Mouse (Mus musculus) ES-Bruce4 (cell line): ENCODE data around the gene Scamp1. TPM values are rescaled to one million over a fixed set of nuclear protein-coding genes. Genes with fewer than 3 reads are reported as not detected.

Experiments
- H3K27ac ChIP-seq: 2 replicates; pipeline ENCODE4 v1.5.1; 2012; ENCODE audit warnings: low read length, inconsistent platforms; ENCODE audit not compliant: insufficient read depth
- H3K27me3 ChIP-seq: 2 replicates; pipeline ENCODE4 v1.6.1; 2012; ENCODE audit warnings: mild to moderate bottlenecking, low read length, inconsistent platforms; ENCODE audit not compliant: control insufficient read depth, poor library complexity, insufficient read depth, severe bottlenecking
- H3K36me3 ChIP-seq: 2 replicates; pipeline ENCODE4 v1.6.1; 2012; ENCODE audit warnings: inconsistent platforms, mild to moderate bottlenecking, low read length, moderate library complexity; ENCODE audit not compliant: control insufficient read depth, poor library complexity, insufficient read depth, severe bottlenecking
- H3K4me1 ChIP-seq: one replicate; pipeline ENCODE4 v1.8.1; 2011; ENCODE audit warnings: low read length; ENCODE audit not compliant: control insufficient read depth, insufficient read depth
- H3K4me3 ChIP-seq: 2 replicates; pipeline ENCODE4 v1.5.1; 2011; ENCODE audit warnings: low read depth, mild to moderate bottlenecking, low read length
- H3K9ac ChIP-seq: 2 replicates; pipeline ENCODE4 v1.6.1; 2012; ENCODE audit warnings: low read depth, mild to moderate bottlenecking, inconsistent platforms; ENCODE audit not compliant: poor library complexity, severe bottlenecking
- H3K9me3 ChIP-seq: replicated peaks from 2 replicates; pipeline ENCODE4 v1.6.1; 2012; ENCODE audit warnings: mild to moderate bottlenecking, low read length, inconsistent platforms; ENCODE audit not compliant: control insufficient read depth, poor library complexity, insufficient read depth, severe bottlenecking
- CTCF ChIP-seq: IDR thresholded peaks from one replicate; pipeline ENCODE4 v1.8.1; 2011; ENCODE audit warnings: low read depth, low read length
- EP300 ChIP-seq: IDR thresholded peaks from 2 replicates; pipeline ENCODE4 v1.6.1; 2011; ENCODE audit warnings: low read depth, low read length; ENCODE audit not compliant: insufficient read depth
- POLR2A ChIP-seq: IDR thresholded peaks from one replicate; pipeline ENCODE4 v1.8.1; 2011; ENCODE audit warnings: low read length; ENCODE audit not compliant: insufficient read depth
- polyA plus RNA-seq: library from polyadenylated mRNA; stranded (reverse); fragments of >200 nt; gene quantifications from 2 replicates; pipeline ENCODE4 v1.2.4, GENCODE M21; 2011; ENCODE audit warnings: low read depth; ENCODE audit not compliant: missing spikeins, insufficient read depth, insufficient read length

The Scamp1 gene
- polyA plus RNA-seq, 1 experiment, result 43.5 TPM

DNA sequence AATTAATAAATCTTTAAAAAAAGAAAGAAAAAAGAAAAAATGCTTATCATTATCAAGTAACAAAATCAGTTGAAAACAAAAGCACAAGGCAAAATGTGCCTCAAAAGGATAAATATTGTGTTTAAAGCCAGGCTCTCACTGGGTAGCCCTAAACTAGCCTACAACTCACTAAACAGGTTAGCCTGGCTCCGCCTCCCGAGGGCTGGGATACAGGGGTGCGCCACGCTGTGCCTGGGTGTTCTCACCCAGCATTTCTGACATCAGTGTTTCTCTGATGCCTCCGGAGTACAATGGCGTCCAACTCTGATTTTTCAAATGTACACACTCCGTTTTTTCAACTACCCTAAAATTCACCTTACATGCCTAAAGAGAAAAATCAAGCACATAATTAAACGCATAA lies 24.7 kb downstream of the Scamp1 start:
- TF ChIP-seq POLR2A (no peak), CTCF (no peak), EP300 (no peak)
- Histone ChIP-seq H3K4me1 (peaks cover 2% of the 10 kb centered on the region), H3K27me3 (no peaks in the 10 kb centered on the region), H3K9me3 (no peaks in the 10 kb centered on the region), H3K36me3 (no peaks in the 10 kb centered on the region), H3K9ac (no peak overlapping the region), H3K4me3 (no peak overlapping the region), H3K27ac (no peak overlapping the region)

- Histone ChIP-seq H3K36me3 (no peaks in the 10 kb centered on the region), H3K4me3 (no peak overlapping the region)
These were observed 26.4 kb downstream of the Scamp1 start for GRCm38 (mm10) chr13:94259210-94259609.

GRCm38 (mm10) chr13:94258530-94258929 lies 27.1 kb downstream of the Scamp1 start:
- no peaks in the 10 kb centered on the region for H3K36me3 ChIP-seq
- H3K4me3 ChIP-seq, result no peak overlapping the region
- no peaks in the 10 kb centered on the region for H3K9me3 ChIP-seq
- no peaks in the 10 kb centered on the region for H3K27me3 ChIP-seq
- peaks cover 2% of the 10 kb centered on the region for H3K4me1 ChIP-seq
- H3K9ac ChIP-seq, result no peak overlapping the region
- TF ChIP-seq POLR2A (no peak), EP300 (no peak), CTCF (no peak)
- H3K27ac ChIP-seq, result no peak overlapping the region

More at GRCm38 (mm10) chr13:94259210-94259609, 26.4 kb downstream of the Scamp1 start:
- Histone ChIP-seq H3K27me3 (no peaks in the 10 kb centered on the region), H3K9ac (no peak overlapping the region), H3K27ac (no peak overlapping the region), H3K9me3 (no peaks in the 10 kb centered on the region), H3K4me1 (peaks cover 2% of the 10 kb centered on the region)
- no peak for TF ChIP-seq EP300
- no peak for TF ChIP-seq POLR2A
- TF ChIP-seq CTCF, result no peak

- Histone ChIP-seq H3K4me1 (peaks cover 2% of the 10 kb centered on the region), H3K27me3 (no peaks in the 10 kb centered on the region), H3K9me3 (no peaks in the 10 kb centered on the region), H3K36me3 (no peaks in the 10 kb centered on the region), H3K9ac (no peak overlapping the region), H3K27ac (no peak overlapping the region), H3K4me3 (no peak overlapping the region)
- TF ChIP-seq POLR2A (no peak), EP300 (no peak), CTCF (no peak)
These were observed 27.9 kb downstream of the Scamp1 start for GRCm38 (mm10) chr13:94257711-94258110.

- Histone ChIP-seq H3K9me3 (no peaks in the 10 kb centered on the region), H3K36me3 (no peaks in the 10 kb centered on the region), H3K4me3 (no peak overlapping the region), H3K27me3 (no peaks in the 10 kb centered on the region), H3K9ac (no peak overlapping the region), H3K27ac (no peak overlapping the region), H3K4me1 (no peaks in the 10 kb centered on the region)
- TF ChIP-seq POLR2A (no peak), CTCF (no peak), EP300 (no peak)
These were observed 30.5 kb downstream of the Scamp1 start for GRCm38 (mm10) chr13:94255176-94255575.

- H3K36me3 ChIP-seq, result no peaks in the 10 kb centered on the region
- H3K9me3 ChIP-seq, result no peaks in the 10 kb centered on the region
- H3K4me1 ChIP-seq, result no peaks in the 10 kb centered on the region
- no peak overlapping the region for H3K9ac ChIP-seq
- H3K4me3 ChIP-seq, result no peak overlapping the region
- H3K27me3 ChIP-seq, result no peaks in the 10 kb centered on the region
- H3K27ac ChIP-seq, result no peak overlapping the region; the same call in 1 of the 2 replicates
- TF ChIP-seq POLR2A, result no peak
- TF ChIP-seq CTCF, result no peak
- no peak for TF ChIP-seq EP300
These were observed 31.4 kb downstream of the Scamp1 start for GRCm38 (mm10) chr13:94254286-94254685.
